Mouse (Mus musculus) ES-E14 (cell line): ENCODE measurements at regions not wholly inside any gene's neighbourhood (a gene's known extent, or its start where the extent isn't known, plus 50 kb on each side); places are given as distances from the start of the nearest gene placed in this dataset.

Experiments
- CHD2 ChIP-seq: IDR thresholded peaks from 2 replicates; pipeline ENCODE4 v1.6.1; 2014; ENCODE audit warnings: mild to moderate bottlenecking, low read depth, low read length, inconsistent platforms
- HCFC1 ChIP-seq: IDR thresholded peaks from 2 replicates; pipeline ENCODE4 v1.6.1; 2012; ENCODE audit warnings: low read length, inconsistent platforms, borderline replicate concordance; ENCODE audit not compliant: insufficient read depth

DNA sequence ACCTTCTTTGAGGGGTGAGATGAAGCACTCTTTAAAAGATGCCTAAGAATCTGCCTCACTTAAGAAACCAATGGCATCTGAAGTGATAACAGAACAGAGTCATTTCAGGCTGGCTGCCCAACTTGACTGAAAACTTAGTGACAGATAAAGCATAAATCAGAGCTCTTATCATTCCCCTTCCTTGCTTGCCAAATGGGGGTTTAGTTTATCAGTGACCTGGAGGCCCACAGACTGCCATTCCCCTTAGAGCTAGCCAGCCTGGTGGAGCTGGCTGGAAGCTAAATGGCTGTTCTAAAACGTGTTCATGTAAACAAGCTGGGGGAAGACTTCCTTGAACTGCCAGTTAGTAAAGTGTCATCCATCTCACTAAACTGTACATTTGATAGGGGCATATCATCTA is 373.8 kb downstream of the Fbxo8 start:
- TF ChIP-seq HCFC1 (no peak), CHD2 (no peak)
